Mouse (Mus musculus) olfactory bulb, adult 2 months (tissue): ENCODE data around the gene Uox.

ENCODE experiments used
- CTCF ChIP-seq: fragments of 200-500 bp; IDR thresholded peaks from 2 replicates; pipeline ENCODE4 v1.5.1; 2012; ENCODE audit warnings: low read depth, mild to moderate bottlenecking, low read length, moderate library complexity; ENCODE audit not compliant: insufficient read depth
- POLR2A ChIP-seq: fragments of 200-500 bp; IDR thresholded peaks from 2 replicates; pipeline ENCODE4 v1.6.1; 2012; ENCODE audit warnings: mild to moderate bottlenecking, low read depth, low read length, moderate library complexity; ENCODE audit not compliant: insufficient read depth

DNA sequence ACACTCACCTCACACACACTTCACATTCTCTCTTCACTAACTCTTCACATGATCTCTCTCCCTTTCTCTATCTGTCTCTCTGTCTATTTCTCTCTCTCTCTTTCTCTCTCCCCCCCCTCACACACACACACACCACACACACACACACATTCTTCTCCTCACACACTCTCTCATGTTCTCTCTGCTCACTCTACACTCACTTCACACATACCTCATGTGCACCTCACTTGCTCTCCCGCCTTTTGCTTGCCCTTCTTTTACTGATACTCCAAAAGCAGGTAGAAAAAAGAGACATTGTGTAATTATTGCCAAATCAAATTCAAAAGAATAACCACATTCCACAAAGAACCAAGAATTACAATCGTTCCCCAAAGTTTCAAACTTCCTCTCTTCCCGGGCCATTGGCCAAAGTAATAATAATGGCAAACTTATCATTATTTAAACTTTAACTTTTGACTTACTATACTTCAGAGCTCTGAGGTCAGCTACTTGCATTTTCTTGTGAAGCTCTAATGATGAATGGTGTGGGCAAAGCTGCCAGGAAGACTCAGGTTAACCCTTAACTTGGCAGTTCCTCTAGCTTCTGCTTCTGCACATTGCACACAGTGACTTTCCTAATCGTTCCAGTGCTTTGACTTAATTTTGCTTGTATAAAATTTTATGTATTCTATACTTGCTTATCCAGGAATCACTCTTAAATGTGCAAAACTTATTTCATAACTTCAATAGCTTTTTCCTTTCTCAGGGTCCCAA is 29.5 kb upstream of the Uox start:
- no peak for TF ChIP-seq CTCF
- no peak for TF ChIP-seq POLR2A
